Mouse (Mus musculus) hindbrain, embryonic 15.5 days (tissue): ENCODE measurements around the gene BC028528. TPM values are rescaled to one million over a fixed set of nuclear protein-coding genes. Genes with fewer than 3 reads are reported as not detected.
"Not testable (repeated sequence)": the region's sequence is repeated elsewhere in the genome, so short reads cannot be mapped to it uniquely, and the experiment has no call there.

ENCODE experiments used
- ATAC-seq: fragments of 200-750 bp; cut with Nextera tagmentation; 2 replicates; pipeline ENCODE4 v1.8.0; 2017; ENCODE audit warnings: low read depth, moderate number of reproducible peaks, moderate TSS enrichment; ENCODE audit not compliant: low FRiP score
- H3K27ac ChIP-seq: fragments of 300-500 bp; sonication (generic); replicated peaks from 2 replicates; pipeline ENCODE4 v1.5.1; 2015; ENCODE audit warnings: mild to moderate bottlenecking, inconsistent platforms
- H3K27me3 ChIP-seq: fragments of 300-500 bp; sonication (generic); 2 replicates; pipeline ENCODE4 v1.6.1; 2015; ENCODE audit warnings: control low read depth, inconsistent platforms
- H3K36me3 ChIP-seq: fragments of 300-500 bp; sonication (generic); 2 replicates; pipeline ENCODE4 v1.6.1; 2015; ENCODE audit warnings: control low read depth, inconsistent platforms
- H3K4me1 ChIP-seq: fragments of 300-500 bp; sonication (generic); replicated peaks from 2 replicates; pipeline ENCODE4 v1.6.1; 2015; ENCODE audit warnings: control low read depth, inconsistent platforms
- H3K4me2 ChIP-seq: fragments of 300-500 bp; sonication (generic); 2 replicates; pipeline ENCODE4 v1.6.1; 2015; ENCODE audit warnings: moderate library complexity, mild to moderate bottlenecking, inconsistent platforms
- H3K4me3 ChIP-seq: fragments of 300-500 bp; sonication (generic); 2 replicates; pipeline ENCODE4 v1.5.1; 2015; ENCODE audit warnings: mild to moderate bottlenecking, inconsistent platforms
- H3K9ac ChIP-seq: fragments of 300-500 bp; sonication (generic); 2 replicates; pipeline ENCODE4 v1.6.1; 2015; ENCODE audit warnings: inconsistent platforms
- H3K9me3 ChIP-seq: fragments of 300-500 bp; sonication (generic); 2 replicates; pipeline ENCODE4 v1.6.1; 2016; ENCODE audit warnings: control low read depth, inconsistent platforms
- WGBS: fragments of 180-500 bp; shearing (Covaris S2); methylation state at CpG from one replicate; pipeline ENCODE4 v1.1.7; 2015; 5-methylcytosine and 5-hydroxymethylcytosine counted together
- polyA plus RNA-seq: library from polyadenylated mRNA; unstranded; fragments of >200 nt; fragmentation: Nextera tagmentation; extraction: Ambion mirVana; gene quantifications from 2 replicates; pipeline ENCODE4 v1.2.1, GENCODE M21; 2015

BC028528 gene
- polyA plus RNA-seq, 1 experiment from 2014 or later: 19.8 TPM

DNA sequence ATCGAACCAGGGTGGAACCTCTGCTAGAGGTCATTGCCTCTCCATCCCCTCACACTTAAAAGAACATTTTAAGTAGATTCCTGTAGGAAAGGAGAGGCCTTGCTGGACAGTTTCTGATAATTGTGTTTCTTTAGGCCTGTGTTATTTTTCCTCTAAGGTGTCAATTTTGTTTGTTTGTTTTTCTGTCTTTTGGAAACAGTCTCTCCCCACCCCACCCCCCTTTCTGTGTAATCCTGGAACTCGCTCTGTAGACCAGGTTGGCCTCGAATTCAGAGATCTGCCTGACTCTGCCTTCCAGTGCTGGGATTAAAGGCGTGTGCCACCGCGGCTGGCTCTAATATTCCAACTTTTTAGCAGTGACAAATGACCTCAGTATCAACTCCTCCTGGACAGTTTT lies 36.5 kb upstream of the BC028528 start:
- ATAC-seq: no peak
- H3K9ac ChIP-seq: no peak overlapping the region
- 73% methylated on average over 6 of the region's 6 CpGs for WGBS
- no peaks in the 10 kb centered on the region for H3K36me3 ChIP-seq
- no peaks in the 10 kb centered on the region for H3K9me3 ChIP-seq
- H3K27ac ChIP-seq: peak overlapping the region; percentile 63; the same call in 1 of the 2 replicates
- H3K4me1 ChIP-seq: peaks cover 11% of the 10 kb centered on the region
- H3K4me3 ChIP-seq: peak overlapping the region; percentile 97
- no peaks in the 10 kb centered on the region for H3K27me3 ChIP-seq
- H3K4me2 ChIP-seq: peak overlapping the region; percentile 66

DNA sequence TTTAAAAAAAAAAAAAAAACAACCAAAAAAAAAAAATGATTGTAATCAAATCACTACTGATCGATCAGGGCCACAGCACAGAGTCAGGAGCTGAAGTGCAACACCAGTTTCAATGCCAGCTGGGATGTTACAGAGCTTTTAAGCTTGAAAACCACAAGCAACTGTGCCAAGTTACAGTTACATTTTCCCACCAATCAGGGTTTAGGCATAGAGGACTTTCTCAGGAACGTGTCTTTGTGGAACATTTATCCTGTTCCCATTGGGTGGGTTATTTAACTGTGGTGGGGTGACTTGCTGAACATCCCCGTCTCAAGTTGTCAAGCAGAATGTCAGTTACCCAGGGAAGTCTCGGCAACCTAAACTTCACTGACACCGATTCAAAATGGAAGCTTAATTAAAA lies 33.3 kb upstream of the BC028528 start:
- WGBS: 82% methylated on average over 5 of the region's 5 CpGs
- Histone ChIP-seq H3K4me2 (no peak overlapping the region), H3K4me1 (peaks cover 2% of the 10 kb centered on the region), H3K4me3 (no peak overlapping the region), H3K9ac (no peak overlapping the region), H3K36me3 (no peaks in the 10 kb centered on the region), H3K9me3 (no peaks in the 10 kb centered on the region), H3K27me3 (no peaks in the 10 kb centered on the region), H3K27ac (no peak overlapping the region)
- ATAC-seq: no peak

DNA sequence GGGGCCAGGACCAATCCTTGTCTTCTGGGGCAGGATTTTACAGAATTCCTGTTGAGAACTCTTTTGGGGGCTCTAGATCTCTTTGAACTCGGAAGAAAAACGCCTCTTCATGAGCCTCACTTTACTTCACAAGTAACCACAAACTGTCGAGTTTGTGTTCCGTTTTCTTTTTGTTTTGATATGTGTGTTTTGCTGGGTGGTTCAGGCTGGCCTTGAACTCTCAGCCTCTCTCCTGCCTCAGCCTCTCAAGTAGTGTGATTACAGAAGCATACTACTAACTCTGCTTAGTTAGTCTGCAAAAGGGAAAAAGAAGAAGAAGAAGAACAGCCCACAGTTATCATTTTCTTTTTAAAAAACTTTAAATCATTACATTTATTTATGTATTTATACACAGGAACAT lies 32.4 kb upstream of the BC028528 start:
- H3K4me3 ChIP-seq: no peak overlapping the region
- ATAC-seq: no peak
- H3K4me2 ChIP-seq: no peak overlapping the region
- no peaks in the 10 kb centered on the region for H3K36me3 ChIP-seq
- H3K9ac ChIP-seq: no peak overlapping the region
- no peaks in the 10 kb centered on the region for H3K4me1 ChIP-seq
- WGBS: 71% methylated on average over 4 of the region's 4 CpGs
- H3K27ac ChIP-seq: no peak overlapping the region
- H3K27me3 ChIP-seq: no peaks in the 10 kb centered on the region
- H3K9me3 ChIP-seq: no peaks in the 10 kb centered on the region

DNA sequence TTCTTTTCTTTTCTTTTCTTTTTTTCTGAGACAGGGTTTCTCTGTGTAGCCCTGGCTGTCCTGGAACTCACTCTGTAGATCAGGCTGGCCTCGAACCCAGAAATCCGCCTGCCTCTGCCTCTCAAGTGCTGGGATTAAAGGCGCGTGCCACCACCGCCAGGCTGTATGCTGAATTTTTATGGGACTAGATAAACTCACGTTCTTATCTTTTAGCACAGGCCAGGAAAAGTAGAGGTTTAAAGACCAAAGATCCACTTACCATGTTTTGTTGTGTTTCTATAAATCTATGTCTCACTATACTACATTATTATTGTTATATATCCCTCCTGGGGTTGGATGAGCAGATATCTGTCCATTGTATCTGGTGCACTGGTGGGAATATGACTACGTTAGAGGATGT lies 31.6 kb upstream of the BC028528 start:
- not testable (repeated sequence) for H3K9me3 ChIP-seq, ATAC-seq, H3K27me3 ChIP-seq, H3K4me3 ChIP-seq, H3K27ac ChIP-seq, H3K36me3 ChIP-seq, H3K4me2 ChIP-seq, H3K4me1 ChIP-seq, H3K9ac ChIP-seq
- 95% methylated on average over 7 of the region's 7 CpGs for WGBS

DNA sequence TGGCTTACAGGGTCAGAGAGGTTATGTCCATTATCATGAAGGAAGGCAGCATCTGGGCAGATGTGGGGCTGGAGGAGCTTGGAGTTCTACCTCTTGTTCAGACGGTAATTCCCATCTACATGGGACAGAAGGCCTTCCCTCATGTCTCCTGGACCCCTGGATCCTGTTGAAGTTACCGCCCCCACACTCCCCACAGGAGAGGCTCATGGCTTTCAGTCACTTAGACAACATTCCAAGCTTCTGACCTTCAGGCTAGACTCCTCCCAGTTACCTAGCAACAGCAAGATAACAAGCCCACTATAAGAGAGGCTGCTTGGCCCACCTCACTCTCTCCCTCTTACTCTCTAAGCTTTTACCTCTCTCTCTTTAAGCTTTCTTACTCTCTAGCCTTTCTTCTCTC lies 28.7 kb upstream of the BC028528 start:
- WGBS: 55% methylated on average over 2 of the region's 2 CpGs
- not testable (repeated sequence) for H3K4me2 ChIP-seq, ATAC-seq

DNA sequence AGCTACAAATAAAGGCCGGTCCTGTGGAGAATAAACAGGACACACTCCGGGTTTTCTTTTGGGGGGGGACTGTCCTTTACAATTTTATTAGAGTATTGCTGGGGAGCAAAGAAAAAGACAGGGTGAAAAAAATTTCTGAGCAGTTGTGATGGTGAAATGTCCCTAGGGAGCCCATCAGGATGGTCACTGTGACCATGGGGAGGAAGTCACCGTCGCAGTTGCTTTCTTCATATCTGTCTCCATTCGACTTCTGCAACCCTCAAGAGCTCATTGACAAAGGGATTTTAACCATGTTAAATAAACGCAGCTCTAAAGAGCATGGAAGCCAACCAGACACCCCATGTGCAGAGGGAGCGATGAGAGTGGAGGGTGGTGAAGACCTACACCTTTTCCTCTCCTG lies 25.0 kb upstream of the BC028528 start:
- no peak overlapping the region for H3K9ac ChIP-seq
- WGBS: 76% methylated on average over 7 of the region's 7 CpGs
- H3K27me3 ChIP-seq: no peaks in the 10 kb centered on the region
- H3K9me3 ChIP-seq: no peaks in the 10 kb centered on the region
- no peak overlapping the region for H3K27ac ChIP-seq
- no peak for ATAC-seq
- no peak overlapping the region for H3K4me3 ChIP-seq
- no peak overlapping the region for H3K4me2 ChIP-seq
- no peaks in the 10 kb centered on the region for H3K36me3 ChIP-seq
- no peaks in the 10 kb centered on the region for H3K4me1 ChIP-seq

More for the DNA sequence above, 28.7 kb upstream of the BC028528 start:
- not testable (repeated sequence) for H3K27me3 ChIP-seq, H3K27ac ChIP-seq, H3K36me3 ChIP-seq, H3K4me3 ChIP-seq, H3K9ac ChIP-seq, H3K9me3 ChIP-seq, H3K4me1 ChIP-seq

DNA sequence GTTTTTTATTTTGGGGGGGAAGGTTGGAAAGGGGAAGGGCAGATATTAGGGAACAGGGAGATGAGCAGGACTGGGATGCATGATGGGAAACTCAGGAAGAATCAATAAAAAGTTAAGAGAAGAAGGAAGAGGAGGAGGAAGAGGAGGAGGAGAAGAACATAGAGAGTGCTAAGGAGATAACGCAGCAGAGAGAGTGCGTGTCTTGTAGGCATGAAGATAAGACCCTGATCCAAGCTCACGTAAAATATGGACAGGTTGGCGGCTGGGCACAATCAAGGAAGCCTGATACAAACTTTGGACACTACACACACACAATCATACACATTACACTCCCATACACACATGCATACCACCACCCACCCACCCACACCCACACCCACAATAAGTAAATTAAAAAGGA lies 22.9 kb upstream of the BC028528 start:
- Histone ChIP-seq H3K4me3 (no peak overlapping the region), H3K27ac (no peak overlapping the region), H3K4me2 (no peak overlapping the region), H3K4me1 (no peaks in the 10 kb centered on the region), H3K36me3 (no peaks in the 10 kb centered on the region), H3K9ac (no peak overlapping the region), H3K27me3 (no peaks in the 10 kb centered on the region), H3K9me3 (no peaks in the 10 kb centered on the region)
- WGBS: 96% methylated on average over 4 of the region's 4 CpGs
- ATAC-seq: no peak

DNA sequence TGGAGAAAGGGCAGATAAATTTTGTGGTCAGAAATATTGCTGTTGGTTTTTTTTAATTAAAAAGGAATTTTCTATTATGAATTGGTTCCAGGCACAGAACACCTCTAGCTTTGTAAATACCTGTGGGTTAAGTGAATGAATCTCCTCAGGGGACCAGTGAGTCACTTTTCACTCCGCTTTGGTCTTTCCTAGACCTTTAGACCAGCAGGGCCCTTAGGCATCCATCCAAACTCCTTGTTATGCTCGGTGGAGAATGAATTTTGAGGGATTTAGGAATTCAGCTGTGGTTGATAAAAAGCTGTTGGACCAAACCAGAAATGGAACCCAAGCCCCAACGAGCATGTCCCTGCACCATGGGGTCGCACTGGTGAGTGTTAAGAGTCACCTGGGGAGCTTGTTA lies 15.8 kb upstream of the BC028528 start:
- H3K36me3 ChIP-seq: no peaks in the 10 kb centered on the region
- peaks cover 30% of the 10 kb centered on the region for H3K4me1 ChIP-seq
- peaks cover 27% of the 10 kb centered on the region for H3K27me3 ChIP-seq
- ATAC-seq: no peak
- H3K27ac ChIP-seq: no peak overlapping the region
- no peak overlapping the region for H3K4me3 ChIP-seq
- H3K9ac ChIP-seq: no peak overlapping the region
- WGBS: 48% methylated on average over 4 of the region's 4 CpGs
- no peaks in the 10 kb centered on the region for H3K9me3 ChIP-seq
- H3K4me2 ChIP-seq: no peak overlapping the region

DNA sequence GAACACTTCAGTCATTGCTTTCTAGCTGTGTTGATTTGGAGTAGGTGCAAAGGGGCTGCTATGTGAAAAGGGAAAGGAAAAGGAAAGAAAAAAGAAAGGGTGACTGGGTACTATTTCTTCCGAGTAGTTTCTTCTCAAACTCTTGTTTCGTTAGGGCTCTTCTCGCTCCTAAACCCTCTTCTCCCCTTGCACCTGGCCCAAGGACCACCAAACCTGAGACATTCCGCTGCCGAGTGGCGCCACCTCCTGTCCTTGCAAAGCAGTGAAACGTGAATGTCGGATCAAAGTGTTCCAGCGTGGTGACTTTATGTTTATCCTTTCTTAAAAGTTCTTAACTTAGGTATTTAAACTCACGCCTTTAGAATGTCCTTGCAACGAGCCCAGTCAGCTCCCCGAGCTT lies 15.1 kb upstream of the BC028528 start:
- Histone ChIP-seq H3K4me2 (peak overlapping the region; percentile 61), H3K4me1 (peaks cover 30% of the 10 kb centered on the region), H3K9ac (no peak overlapping the region), H3K4me3 (peak overlapping the region; percentile 25), H3K27me3 (peaks cover 27% of the 10 kb centered on the region), H3K27ac (no peak overlapping the region), H3K9me3 (no peaks in the 10 kb centered on the region), H3K36me3 (no peaks in the 10 kb centered on the region)
- ATAC-seq: no peak
- WGBS: under 1% methylated on average over 12 of the region's 12 CpGs

DNA sequence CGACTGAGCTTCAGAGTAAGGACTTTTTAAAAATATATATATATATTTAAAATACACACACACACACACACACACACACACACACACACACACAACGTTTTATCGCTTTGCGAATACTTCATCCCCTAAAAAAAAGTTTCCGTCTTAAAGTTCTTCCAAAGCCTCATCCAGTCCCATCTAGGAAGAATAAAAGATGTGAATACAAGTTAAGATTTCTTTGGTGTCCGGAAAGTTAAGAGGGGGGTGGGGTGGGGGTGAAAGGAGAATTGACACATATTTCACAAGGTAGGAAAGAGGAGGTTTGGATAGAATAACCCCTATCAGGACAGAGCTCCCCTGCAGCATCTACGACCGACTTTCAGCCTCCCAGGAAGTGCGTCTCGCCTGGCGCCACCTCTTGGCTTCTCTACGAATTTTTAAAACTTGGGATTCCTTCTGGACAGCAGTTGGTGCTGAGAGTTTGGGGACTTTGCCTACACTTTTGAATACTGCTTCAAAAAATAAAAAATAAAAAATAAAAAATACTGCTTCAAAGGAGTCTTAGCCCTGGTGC lies 14.2 kb upstream of the BC028528 start:
- peak overlapping the region; percentile 25 for H3K4me3 ChIP-seq
- H3K36me3 ChIP-seq: no peaks in the 10 kb centered on the region
- ATAC-seq: peak; percentile 27; the same call in 1 of the 2 replicates
- H3K27me3 ChIP-seq: peaks cover 27% of the 10 kb centered on the region
- no peak overlapping the region for H3K27ac ChIP-seq
- H3K9me3 ChIP-seq: no peaks in the 10 kb centered on the region
- H3K4me2 ChIP-seq: peak overlapping the region; percentile 61
- 0 out of 2 replicates have a peak overlapping the region, but pooled peaks have one; percentile 10 for H3K9ac ChIP-seq
- peaks cover 30% of the 10 kb centered on the region for H3K4me1 ChIP-seq
- WGBS: under 1% methylated on average over 12 of the region's 12 CpGs

DNA sequence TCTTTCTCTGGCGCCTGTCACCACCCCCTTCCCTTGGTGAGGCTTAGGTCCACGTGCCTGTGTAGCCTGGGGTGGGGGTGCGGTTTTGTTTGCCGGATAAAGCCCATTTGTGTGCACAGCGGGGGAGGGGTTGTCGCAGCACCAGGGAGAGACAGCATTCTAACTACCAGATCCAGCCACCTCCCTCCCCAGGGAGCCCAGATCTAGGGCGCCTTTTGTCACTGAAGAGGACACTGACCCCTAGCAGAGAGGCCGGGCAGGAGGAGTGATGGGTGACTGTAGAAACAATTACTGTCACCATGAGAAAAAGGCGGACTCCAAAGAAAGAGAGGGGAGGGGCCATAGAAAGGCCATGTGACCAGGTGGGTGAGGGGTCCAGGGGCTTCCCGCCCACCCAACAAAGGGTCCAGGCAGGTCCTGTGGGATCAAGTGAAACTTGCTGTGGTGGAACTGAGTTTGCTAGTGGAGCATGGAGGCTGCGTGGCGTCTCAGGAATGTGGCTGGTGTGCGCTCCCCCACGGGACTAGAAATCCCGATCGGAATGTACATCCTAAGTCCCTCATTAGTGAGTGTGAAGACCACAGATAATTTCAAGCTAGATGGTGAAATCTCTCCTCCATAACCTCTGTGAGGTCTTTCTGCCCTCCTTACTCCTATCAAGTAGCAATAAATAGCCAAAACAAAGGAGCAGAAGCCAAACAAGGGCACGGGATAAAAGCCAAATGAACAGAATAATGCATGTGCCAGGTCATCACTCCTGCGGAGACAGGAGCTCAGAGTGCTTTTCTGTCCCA lies 13.5 kb upstream of the BC028528 start:
- Histone ChIP-seq H3K9me3 (no peaks in the 10 kb centered on the region), H3K27ac (no peak overlapping the region), H3K4me3 (peak overlapping the region; percentile 25), H3K27me3 (peaks cover 27% of the 10 kb centered on the region), H3K9ac (0 out of 2 replicates have a peak overlapping the region, but pooled peaks have one; percentile 1), H3K4me1 (peaks cover 30% of the 10 kb centered on the region), H3K4me2 (peak overlapping the region; percentile 61), H3K36me3 (no peaks in the 10 kb centered on the region)
- under 1% methylated on average over 16 of the region's 18 CpGs for WGBS
- ATAC-seq: peak; percentile 32; the same call in 1 of the 2 replicates

DNA sequence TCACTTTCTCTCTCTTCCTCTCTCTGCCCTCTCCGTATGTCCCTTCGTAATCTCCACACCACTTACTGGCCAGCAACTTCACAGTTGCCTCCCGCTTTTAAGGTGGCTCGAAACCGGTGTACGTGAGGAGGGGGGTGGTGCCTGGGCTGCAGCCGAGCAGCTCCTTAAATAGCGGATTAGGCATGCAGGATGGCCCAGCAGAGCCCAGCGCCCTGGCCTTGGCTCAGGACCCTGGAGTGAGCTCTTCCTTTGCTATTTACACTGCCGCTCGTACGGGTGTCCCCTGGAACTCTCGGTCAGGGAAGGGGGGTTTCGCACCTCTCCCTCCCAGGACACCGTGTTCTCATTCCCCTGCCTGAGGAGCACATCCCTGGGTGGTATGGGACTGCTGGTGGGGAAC lies 12.8 kb upstream of the BC028528 start, which contains the start of gene Car14:
Car14 (minus strand) TSS at position 124 of the 400 bp plus-strand sequence.
- peak within 1 kb of the TSS; percentile 61 for H3K4me2 ChIP-seq
- H3K9me3 ChIP-seq: no peaks in the 10 kb centered on the region
- peak within 1 kb of the TSS; percentile 26; the same call in 1 of the 2 replicates for H3K9ac ChIP-seq
- no peaks in the 10 kb centered on the region for H3K36me3 ChIP-seq
- 0% methylated on average over 15 of the region's 15 CpGs for WGBS
- 0 out of 2 replicates have a peak within 1 kb of the TSS, but pooled peaks have one; percentile 10 for H3K27ac ChIP-seq
- ATAC-seq: no peak; the same call in 1 of the 2 replicates
- peak within 1 kb of the TSS; percentile 25 for H3K4me3 ChIP-seq
- peaks cover 27% of the 10 kb centered on the region for H3K27me3 ChIP-seq
- peaks cover 30% of the 10 kb centered on the region for H3K4me1 ChIP-seq
